8 mouse cellular contexts compared by ENCODE assay signal in genomic region chr6:3200586-3200985, GRCm38 (mm10).
DNase-seq lines count a peak whose midpoint lies in the region; ATAC-seq and TF ChIP-seq lines count a peak whose summit lies in the region.
"Not testable (repeated sequence)": the region's sequence is repeated elsewhere in the genome, so short reads cannot be mapped to it uniquely, and the experiment has no call there.

No protein-coding gene starts in this region.

- not testable (repeated sequence) for H3K4me1 ChIP-seq in liver, embryonic 14.5 days (replicated peaks; ENCODE audit: control insufficient read depth in 2 of 2, insufficient read depth in 2 of 2, low read length in 1 of 2)

- DNase-seq in A20 (ENCODE audit: low read depth, low spot score), result peak; percentile 63
- peak; percentile 90 for DNase-seq in adrenal gland, postnatal 10 days
- DNase-seq in embryo, embryonic 10.5 days (ENCODE audit: low spot score), result peak; percentile 68
- DNase-seq in gastrocnemius, postnatal 4 days (ENCODE audit: low spot score in 2 of 2), result peak; percentile 85 to 93
- peak; percentile 75 for DNase-seq in kidney, postnatal 14 days
- peak; percentile 43 to 58 (median 51) for DNase-seq in liver, embryonic 14.5 days (ENCODE audit: low read depth in 3 of 3, low spot score in 3 of 3)
- peak; percentile 65 for DNase-seq in ovary, postnatal 10 days (ENCODE audit: low spot score)
- DNase-seq in testis, postnatal 14 days (ENCODE audit: low spot score), result peak; percentile 66

- H3K4me2 ChIP-seq in liver, embryonic 14.5 days (ENCODE audit: low read depth), result not testable (repeated sequence)

- H3K27ac ChIP-seq in liver, embryonic 14.5 days, result not testable (repeated sequence)

- not testable (repeated sequence) for TF ChIP-seq EP300 in liver, embryonic 14.5 days (IDR thresholded peaks at IDR 0.05; ENCODE audit: low read depth)

- not testable (repeated sequence) for H3K9me3 ChIP-seq in liver, embryonic 14.5 days (ENCODE audit: control insufficient read depth, low read length)

- not testable (repeated sequence) for H3K36me3 ChIP-seq in liver, embryonic 14.5 days (replicated peaks; ENCODE audit: control insufficient read depth, insufficient read depth, low read depth)

- ATAC-seq in liver, embryonic 14.5 days (ENCODE audit: insufficient read depth), result not testable (repeated sequence)

- not testable (repeated sequence) for H3K4me3 ChIP-seq in liver, embryonic 14.5 days (ENCODE audit: insufficient read depth in 1 of 2, low read depth in 2 of 2, low read length in 2 of 2)

- not testable (repeated sequence) for H3K27me3 ChIP-seq in liver, embryonic 14.5 days (ENCODE audit: control insufficient read depth, insufficient read depth, low read length)

- TF ChIP-seq CTCF in liver, embryonic 14.5 days (IDR thresholded peaks at IDR 0.05; ENCODE audit: low read depth), result not testable (repeated sequence)

- WGBS in liver, embryonic 14.5 days (ENCODE audit: insufficient replicate concordance), result 76% methylated on average over 18 of the region's 18 CpGs

- not testable (repeated sequence) for H3K9ac ChIP-seq in liver, embryonic 14.5 days (replicated peaks)
